Mouse (Mus musculus): ENCODE measurements around the gene Rap2a.

Rap2a gene

GRCm38 (mm10) chr14:120499601-120500000 is 21.4 kb downstream of the Rap2a start:
- in situ Hi-C loops (cut with MseI, MboI), result no loop called here

GRCm38 (mm10) chr14:120500021-120500560 is 21.8 kb downstream of the Rap2a start:
- in situ Hi-C loops (cut with MseI, MboI), result no loop called here

DNA sequence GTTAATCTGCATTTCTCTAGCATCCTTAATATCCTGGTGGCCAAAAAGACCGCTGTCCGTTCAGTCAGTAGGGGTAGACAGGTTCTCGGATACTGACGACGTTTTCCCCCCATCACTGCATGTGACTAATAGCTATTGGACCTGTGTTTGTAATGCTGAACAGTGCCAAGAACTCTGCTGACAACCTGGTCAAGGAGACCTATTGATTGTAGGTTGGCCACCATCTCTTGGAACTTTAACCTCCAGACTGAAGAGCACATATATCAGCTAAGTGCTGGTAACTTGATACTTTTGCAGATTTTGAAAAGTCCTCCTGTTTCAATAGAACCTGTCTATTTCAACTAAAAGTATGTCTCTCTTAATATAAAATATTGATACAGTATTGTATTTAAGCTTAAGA is 22.5 kb downstream of the Rap2a start:
- in situ Hi-C loops (cut with MseI, MboI), result no loop called here

DNA sequence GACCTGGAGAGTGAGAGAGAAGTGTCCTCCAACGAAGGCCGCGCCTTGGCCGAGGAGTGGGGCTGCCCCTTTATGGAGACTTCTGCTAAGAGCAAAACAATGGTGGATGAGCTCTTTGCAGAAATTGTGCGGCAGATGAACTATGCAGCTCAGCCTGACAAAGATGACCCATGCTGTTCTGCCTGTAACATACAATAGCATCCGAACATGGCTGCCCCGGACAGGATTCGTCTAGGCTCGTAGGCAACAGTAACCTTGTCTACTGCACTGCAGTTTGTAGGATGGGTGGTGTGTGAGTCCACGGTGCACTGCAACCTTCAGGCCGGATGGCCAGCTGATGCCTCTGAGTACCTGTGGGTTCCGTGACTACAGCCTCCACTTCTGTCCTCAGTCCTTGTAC is 25.4 kb downstream of the Rap2a start:
- in situ Hi-C loops (cut with MseI, MboI), result no loop called here

- in situ Hi-C loops (cut with MseI, MboI), result no loop called here
These were observed 26.2 kb downstream of the Rap2a start for GRCm38 (mm10) chr14:120504423-120504822.

DNA sequence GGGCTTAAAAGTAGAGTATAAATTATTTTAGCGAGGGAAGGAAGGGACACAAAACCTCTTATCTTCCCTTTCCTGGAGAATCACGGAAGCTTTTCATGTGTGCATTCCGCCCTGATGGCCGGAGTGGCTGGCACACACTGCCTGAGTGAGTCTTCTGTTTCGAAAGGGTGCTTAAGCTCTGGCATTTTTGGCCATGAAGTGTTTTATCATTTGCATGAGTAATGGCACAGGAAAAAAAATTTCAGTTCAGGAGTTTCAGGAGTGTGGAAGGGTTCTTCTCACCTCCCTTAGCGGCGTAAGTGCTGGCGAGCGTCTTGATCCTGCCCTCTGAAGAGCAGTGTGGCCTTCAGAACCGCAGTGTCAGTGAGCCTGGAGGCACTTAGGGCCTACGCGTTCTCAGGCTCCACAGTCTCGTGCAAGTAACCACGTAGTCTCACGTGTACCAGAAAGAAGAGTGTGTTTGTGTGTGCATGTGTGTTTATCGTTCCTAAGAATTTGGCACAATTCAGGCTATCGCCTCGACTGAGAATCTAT is 26.8 kb downstream of the Rap2a start:
- in situ Hi-C loops (cut with MseI, MboI), result no loop called here

- in situ Hi-C loops (cut with MseI, MboI), result no loop called here
These were observed 27.7 kb downstream of the Rap2a start for GRCm38 (mm10) chr14:120505918-120506317.

DNA sequence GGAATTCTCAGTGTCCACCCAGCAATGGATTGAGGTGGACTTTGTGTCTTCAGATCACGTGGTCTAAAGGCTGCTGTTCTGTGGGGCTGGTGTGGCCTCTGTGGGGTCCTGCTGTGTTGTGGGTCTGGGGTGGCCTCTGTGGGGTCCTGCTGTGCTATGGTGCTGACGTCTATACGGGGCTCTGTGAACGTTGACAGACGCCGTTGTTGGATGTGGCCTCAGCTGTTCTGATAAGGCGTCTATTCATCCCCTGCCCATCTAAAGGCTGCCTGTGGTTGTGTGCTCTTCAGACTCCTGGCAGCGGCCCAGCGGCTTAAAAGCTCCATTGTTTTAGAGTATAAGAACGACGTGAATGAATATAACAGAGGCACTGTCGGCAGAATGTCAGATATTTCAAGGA is 29.3 kb downstream of the Rap2a start:
- in situ Hi-C loops (cut with MseI, MboI), result no loop called here

DNA sequence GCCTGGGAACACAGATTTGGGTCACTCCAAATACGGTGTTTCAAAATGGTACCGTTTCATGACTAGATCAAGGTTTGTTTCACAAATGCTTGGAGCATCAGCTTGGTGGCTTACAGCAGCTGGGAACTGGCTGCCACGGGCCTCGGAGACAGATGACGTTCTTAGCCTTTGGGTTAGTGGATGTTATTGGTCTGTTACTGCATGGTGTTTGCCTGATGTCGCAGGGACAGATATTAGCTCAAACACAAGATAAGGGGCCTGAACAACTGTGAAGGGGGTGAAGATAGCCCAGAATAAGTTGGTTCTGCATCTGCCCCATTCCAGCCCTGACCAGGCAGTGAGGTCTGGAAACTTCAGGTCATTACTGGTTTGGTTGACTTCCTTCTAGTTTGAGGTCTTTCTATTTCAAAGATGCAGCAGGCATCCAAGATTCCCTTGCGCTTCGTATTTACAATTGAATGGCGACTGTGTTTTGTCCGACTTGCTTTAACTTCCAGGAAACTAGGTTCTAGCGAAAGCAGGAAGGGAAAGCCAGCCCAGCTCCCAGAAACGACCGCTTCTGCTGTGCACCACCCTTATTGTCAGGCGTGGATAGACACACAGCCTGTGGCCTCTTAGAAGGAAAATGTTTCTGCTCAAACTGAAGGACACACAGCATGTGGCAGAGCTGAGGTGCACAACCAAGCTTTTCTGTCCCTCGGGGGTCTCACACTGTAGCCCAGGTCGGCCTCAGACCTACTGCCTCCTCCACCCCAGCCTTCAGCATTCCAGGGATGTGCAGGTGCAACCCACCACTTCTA is 30.5 kb downstream of the Rap2a start:
- in situ Hi-C loops (cut with MseI, MboI), result no loop called here

- in situ Hi-C loops (cut with MseI, MboI), result no loop called here
These were observed 31.1 kb downstream of the Rap2a start for GRCm38 (mm10) chr14:120509366-120509640.

GRCm38 (mm10) chr14:120511821-120512220 is 33.6 kb downstream of the Rap2a start:
- in situ Hi-C loops (cut with MseI, MboI), result no loop called here

GRCm38 (mm10) chr14:120514821-120515271 is 36.6 kb downstream of the Rap2a start:
- in situ Hi-C loops (cut with MseI, MboI), result no loop called here

GRCm38 (mm10) chr14:120515376-120515775 is 37.1 kb downstream of the Rap2a start:
- in situ Hi-C loops (cut with MseI, MboI), result no loop called here

DNA sequence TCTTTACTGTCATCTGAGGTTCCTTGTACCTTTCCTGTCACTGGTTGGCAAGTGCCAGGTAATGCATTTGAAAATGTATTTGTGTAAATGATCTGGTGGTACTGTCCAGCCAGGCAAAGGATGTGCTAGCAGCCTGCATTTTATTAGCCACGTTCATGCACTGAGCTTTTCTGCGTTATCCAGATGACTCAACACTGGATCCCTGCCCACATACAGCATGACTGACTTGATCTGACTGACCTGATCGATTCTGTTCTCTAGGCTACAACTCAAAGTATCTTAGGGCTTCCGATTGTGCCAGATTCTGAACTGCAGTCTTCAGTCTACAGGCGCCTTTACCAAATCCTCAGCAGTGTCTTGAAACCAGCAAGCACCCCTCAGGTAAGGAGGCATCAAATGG is 40.5 kb downstream of the Rap2a start:
- in situ Hi-C loops (cut with MseI, MboI), result no loop called here

GRCm38 (mm10) chr14:120519921-120520320 is 41.7 kb downstream of the Rap2a start:
- in situ Hi-C loops (cut with MseI, MboI), result no loop called here

- in situ Hi-C loops (cut with MseI, MboI), result no loop called here
These were observed 42.6 kb downstream of the Rap2a start for GRCm38 (mm10) chr14:120520843-120521242.

DNA sequence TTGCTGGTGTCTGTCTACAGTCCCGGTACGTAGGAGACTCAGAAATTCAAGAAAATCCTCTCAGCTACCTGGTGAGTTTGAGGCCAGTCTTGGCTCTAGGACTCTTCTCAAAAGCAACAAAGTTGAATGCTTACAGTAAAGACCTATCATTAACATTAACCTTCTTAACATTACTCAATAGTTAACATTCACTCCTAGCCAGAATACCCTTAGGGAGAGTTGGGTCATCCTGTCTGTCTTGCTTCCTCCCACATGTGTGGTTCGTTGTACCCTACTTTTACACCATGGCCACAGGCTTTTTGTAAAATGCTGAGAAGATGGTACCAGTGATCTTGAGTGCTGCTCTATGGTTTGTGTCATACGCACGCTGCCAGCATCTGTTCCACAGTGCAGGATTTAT is 45.1 kb downstream of the Rap2a start:
- in situ Hi-C loops (cut with MseI, MboI), result no loop called here

- in situ Hi-C loops (cut with MseI, MboI), result no loop called here
These were observed 47.4 kb downstream of the Rap2a start for GRCm38 (mm10) chr14:120525644-120526043.

- in situ Hi-C loops (cut with MseI, MboI), result no loop called here
These were observed 55.1 kb downstream of the Rap2a start for GRCm38 (mm10) chr14:120533301-120533700.

GRCm38 (mm10) chr14:120534841-120535271 is 56.6 kb downstream of the Rap2a start:
- in situ Hi-C loops (cut with MseI, MboI), result no loop called here

GRCm38 (mm10) chr14:120535446-120535845 is 57.2 kb downstream of the Rap2a start:
- in situ Hi-C loops (cut with MseI, MboI), result no loop called here

GRCm38 (mm10) chr14:120535924-120536323 is 57.7 kb downstream of the Rap2a start:
- in situ Hi-C loops (cut with MseI, MboI), result no loop called here

GRCm38 (mm10) chr14:120539128-120539527 is 60.9 kb downstream of the Rap2a start:
- in situ Hi-C loops (cut with MseI, MboI), result no loop called here

Data from mouse trophoblast stem cell (cell line).